Mouse (Mus musculus): ENCODE measurements around the gene H2al2a. TPM values are rescaled to one million over a fixed set of nuclear protein-coding genes. Genes with fewer than 3 reads are reported as not detected.
"Not testable (repeated sequence)": the region's sequence is repeated elsewhere in the genome, so short reads cannot be mapped to it uniquely, and the experiment has no call there.

Gene H2al2a
- total RNA-seq, 2 experiments from 2014 or later = not detected

GRCm38 (mm10) chr2:17975601-17976327, 21.0 kb downstream of the H2al2a start:
- DNase-seq = no peak

DNA sequence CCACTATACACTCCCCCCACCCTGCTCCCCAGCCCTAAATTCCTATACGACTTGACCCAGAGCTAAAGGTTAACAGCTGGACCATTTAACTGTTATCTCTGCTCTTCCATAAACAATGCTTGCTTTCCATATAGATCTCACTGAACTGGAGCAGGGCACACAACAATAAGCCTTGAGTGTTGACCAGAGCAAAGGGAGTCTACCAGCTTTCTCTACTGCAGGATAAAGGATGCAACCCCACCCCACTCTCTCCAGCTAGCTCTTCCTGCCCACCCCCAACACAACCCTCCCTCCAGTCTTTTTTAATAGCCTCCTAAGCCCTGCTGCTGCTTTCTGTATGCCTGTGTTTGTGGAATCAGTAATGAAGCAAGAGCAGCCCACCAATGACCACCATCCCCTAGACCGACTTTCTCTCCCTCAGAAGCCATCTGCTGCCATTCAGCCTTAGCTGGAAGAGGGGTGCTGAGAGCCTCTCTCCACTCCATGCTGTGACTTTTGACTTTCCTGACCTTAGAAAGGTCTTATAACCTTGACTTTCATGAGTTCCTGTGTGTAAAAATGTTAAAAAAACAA, 22.8 kb downstream of the H2al2a start:
- DNase-seq = no peak

GRCm38 (mm10) chr2:17973246-17973645, 23.5 kb downstream of the H2al2a start:
- DNase-seq = no peak

DNA sequence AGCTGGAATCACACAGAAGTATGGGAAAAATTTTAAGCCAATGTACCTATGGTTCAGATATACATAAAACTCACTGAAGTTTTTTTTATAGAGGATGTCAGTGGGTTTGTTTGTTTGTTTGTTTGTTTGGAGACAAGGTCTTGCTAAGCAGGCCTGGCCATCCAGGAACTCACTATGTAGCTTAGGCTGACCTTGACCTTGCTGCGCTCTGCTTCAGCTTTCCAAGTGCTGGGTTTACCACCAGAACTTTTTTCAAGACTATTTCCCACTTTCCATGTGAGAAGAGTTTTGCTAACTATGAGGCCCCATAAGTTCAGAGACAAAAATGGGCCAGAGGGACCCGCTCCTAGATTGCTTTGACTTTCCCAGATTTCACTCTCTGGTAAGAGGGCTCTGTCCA, 23.9 kb downstream of the H2al2a start:
- no peak for DNase-seq

DNA sequence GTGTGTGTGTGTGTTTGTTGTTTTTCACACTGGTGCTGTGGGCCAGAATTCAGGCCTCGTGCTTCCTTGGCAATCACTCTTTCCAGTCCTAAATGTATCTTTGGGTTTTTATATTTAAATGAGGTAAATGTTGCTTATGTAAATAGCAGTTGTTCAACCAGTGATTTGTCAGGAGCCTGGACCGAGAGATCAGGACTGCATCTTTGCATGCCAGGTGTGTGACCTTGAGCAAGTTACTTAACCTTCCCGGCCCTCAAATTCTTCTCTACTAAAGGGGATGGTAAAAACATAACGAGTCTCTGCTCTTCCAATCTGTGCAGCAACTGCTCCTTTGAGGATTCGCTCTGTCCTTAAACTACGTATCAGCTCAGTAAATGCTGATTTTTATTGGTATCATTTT, 25.4 kb downstream of the H2al2a start:
- DNase-seq = no peak

- no peak for DNase-seq
Measured at GRCm38 (mm10) chr2:17970662-17971061, 26.1 kb downstream of the H2al2a start.

DNA sequence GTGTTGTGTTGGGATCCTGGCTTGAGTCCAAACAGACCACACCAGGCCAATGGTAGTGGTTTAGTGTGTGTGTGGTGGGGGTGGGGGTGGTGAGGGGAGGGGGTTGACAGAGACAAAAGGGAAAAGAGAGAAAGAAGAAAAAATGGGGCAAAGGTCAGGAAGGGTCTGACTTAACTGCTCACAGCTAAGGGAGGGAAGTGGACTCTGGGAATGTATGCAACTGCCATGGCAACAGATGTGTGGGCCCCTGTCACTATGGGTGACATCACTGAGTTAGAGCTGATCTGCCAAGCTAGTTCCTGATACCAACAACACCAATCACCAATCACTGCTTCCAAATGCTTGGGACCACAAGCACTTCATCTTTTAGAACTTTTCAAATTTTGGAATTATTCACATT, 26.6 kb downstream of the H2al2a start:
- no peak for DNase-seq

- no peak for DNase-seq
Measured at GRCm38 (mm10) chr2:17968571-17968970, 28.2 kb downstream of the H2al2a start.

DNA sequence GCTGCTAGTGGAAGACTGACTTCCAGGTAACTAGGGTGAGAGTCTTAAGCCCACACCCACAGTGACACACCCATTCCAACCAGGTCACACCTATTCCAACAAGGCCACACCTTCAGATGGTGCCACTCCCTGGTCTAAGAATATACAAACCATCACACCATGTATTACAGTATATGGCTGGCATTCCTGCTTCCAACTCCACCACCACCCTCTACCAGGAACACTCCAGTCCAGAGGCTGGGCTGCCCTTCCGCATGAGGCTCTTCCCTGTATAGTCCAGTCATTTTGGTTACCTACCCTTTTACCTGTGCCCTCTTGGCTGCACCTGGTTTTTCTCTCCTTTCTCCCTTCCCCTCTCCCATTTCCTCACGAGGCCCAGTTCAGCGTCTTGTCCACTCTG, 28.7 kb downstream of the H2al2a start:
- DNase-seq = not testable (repeated sequence)

- DNase-seq = no peak
Measured at GRCm38 (mm10) chr2:17959501-17959900, 37.3 kb downstream of the H2al2a start.

DNA sequence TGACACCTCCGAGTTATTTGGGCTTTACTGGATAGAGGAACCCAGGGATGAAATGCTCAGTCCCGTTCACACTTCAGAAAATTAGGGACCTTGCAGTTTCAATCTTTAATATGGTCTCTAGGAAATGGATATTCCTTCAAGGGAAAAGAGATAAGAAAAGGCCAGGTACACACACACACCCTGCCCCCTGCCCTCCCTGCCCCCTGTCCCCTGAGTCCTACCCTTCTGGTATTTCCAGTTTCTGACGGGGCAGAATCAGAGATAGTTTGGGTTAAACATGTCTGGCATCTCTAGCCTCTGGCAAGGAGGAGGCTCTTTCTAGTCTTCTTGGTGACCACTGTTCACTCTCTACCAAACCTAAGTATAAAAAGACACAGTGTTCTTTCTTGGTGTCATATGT, 49.9 kb downstream of the H2al2a start:
- DNase-seq = no peak

Other genes with a start within 250 kb of the H2al2a start
- 1 to 10 TPM; 3.4 to 4.3 TPM for gene A930004D18Rik, start 40.8 kb upstream of the H2al2a start, total RNA-seq (2021)
- 1 to 10 TPM; 2.0 to 2.2 TPM for gene Skida1, start 52.1 kb upstream of the H2al2a start, total RNA-seq (2021)
- gene Mllt10, start 58.3 kb upstream of the H2al2a start, total RNA-seq (2021) = 10 to 100 TPM; 31.0 to 33.4 TPM